Mouse (Mus musculus) neural tube, embryonic 12.5 days (tissue): Measurements from ENCODE around the gene Rpl9-ps6. TPM values are rescaled to one million over a fixed set of nuclear protein-coding genes. Genes with fewer than 3 reads are reported as not detected.

Source experiments
- ATAC-seq: fragments of 200-750 bp; cut with Nextera tagmentation; 2 replicates; pipeline ENCODE4 v1.8.0; 2017; ENCODE audit warnings: low read depth, mild to moderate bottlenecking, moderate TSS enrichment, moderate library complexity; ENCODE audit not compliant: low FRiP score
- H3K27ac ChIP-seq: fragments of 300-500 bp; sonication (generic); 2 replicates; pipeline ENCODE4 v1.5.1; 2016
- H3K27me3 ChIP-seq: fragments of 300-500 bp; sonication (generic); replicated peaks from 2 replicates; pipeline ENCODE4 v1.6.1; 2016; ENCODE audit warnings: mild to moderate bottlenecking
- H3K36me3 ChIP-seq: fragments of 300-500 bp; sonication (generic); 2 replicates; pipeline ENCODE4 v1.6.1; 2016; ENCODE audit warnings: mild to moderate bottlenecking
- H3K4me1 ChIP-seq: fragments of 300-500 bp; sonication (generic); 2 replicates; pipeline ENCODE4 v1.6.1; 2016
- H3K4me2 ChIP-seq: fragments of 300-500 bp; sonication (generic); replicated peaks from 2 replicates; pipeline ENCODE4 v1.6.1; 2016; ENCODE audit warnings: mild to moderate bottlenecking
- H3K4me3 ChIP-seq: fragments of 300-500 bp; sonication (generic); 2 replicates; pipeline ENCODE4 v1.5.1; 2016
- H3K9ac ChIP-seq: fragments of 300-500 bp; sonication (generic); 2 replicates; pipeline ENCODE4 v1.6.1; 2016; ENCODE audit warnings: mild to moderate bottlenecking
- H3K9me3 ChIP-seq: fragments of 300-500 bp; sonication (generic); 2 replicates; pipeline ENCODE4 v1.6.1; 2016; ENCODE audit warnings: mild to moderate bottlenecking
- WGBS: fragments of 180-500 bp; shearing (Covaris S2); methylation state at CpG from one replicate; pipeline ENCODE4 v1.1.7; 2016; 5-methylcytosine and 5-hydroxymethylcytosine counted together
- polyA plus RNA-seq: library from polyadenylated mRNA; unstranded; fragments of >200 nt; fragmentation: Nextera tagmentation; extraction: Ambion mirVana; gene quantifications from 2 replicates; pipeline ENCODE4 v1.2.1, GENCODE M21; 2016

Gene Rpl9-ps6
- polyA plus RNA-seq, 1 experiment from 2014 or later = 61.8 TPM

- Histone ChIP-seq H3K36me3 (no peaks in the 10 kb centered on the region), H3K4me2 (no peak overlapping the region), H3K9ac (no peak overlapping the region), H3K4me1 (no peaks in the 10 kb centered on the region), H3K9me3 (no peaks in the 10 kb centered on the region), H3K27ac (no peak overlapping the region), H3K27me3 (no peaks in the 10 kb centered on the region), H3K4me3 (no peak overlapping the region)
- 0 out of 2 replicates have a peak, but pooled peaks have one; percentile 37 for ATAC-seq
- 90% methylated on average over 2 of the region's 2 CpGs for WGBS
Observed at GRCm38 (mm10) chr19:32439356-32439755, 27.0 kb downstream of the Rpl9-ps6 start.

- Histone ChIP-seq H3K27ac (no peak overlapping the region), H3K36me3 (no peaks in the 10 kb centered on the region), H3K27me3 (no peaks in the 10 kb centered on the region), H3K9ac (no peak overlapping the region), H3K9me3 (no peaks in the 10 kb centered on the region), H3K4me1 (no peaks in the 10 kb centered on the region), H3K4me2 (no peak overlapping the region), H3K4me3 (no peak overlapping the region)
- no peak for ATAC-seq
- 91% methylated on average over 3 of the region's 3 CpGs for WGBS
Observed at GRCm38 (mm10) chr19:32425856-32426255, 40.5 kb downstream of the Rpl9-ps6 start.

DNA sequence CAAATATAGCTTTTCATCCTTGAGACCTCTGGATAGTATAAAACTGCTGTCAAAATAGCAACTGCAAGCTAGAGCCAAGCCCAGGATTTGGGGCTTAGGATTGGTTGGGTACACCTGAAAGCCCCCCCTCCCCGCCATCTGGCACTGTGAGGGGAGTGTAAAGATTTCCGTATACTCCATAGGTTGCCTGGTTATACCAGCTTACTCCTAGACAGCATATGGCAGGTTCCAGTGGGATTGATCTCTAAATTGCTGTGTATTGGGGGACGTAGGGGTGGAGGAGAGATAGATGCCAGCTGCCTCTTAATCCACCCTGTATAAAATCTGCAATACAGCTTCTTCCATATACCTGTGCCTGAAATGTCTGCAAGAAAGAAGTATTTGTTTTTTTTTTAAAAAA lies 41.7 kb downstream of the Rpl9-ps6 start:
- Histone ChIP-seq H3K4me3 (no peak overlapping the region), H3K27ac (no peak overlapping the region), H3K4me2 (no peak overlapping the region), H3K9me3 (no peaks in the 10 kb centered on the region), H3K9ac (no peak overlapping the region), H3K4me1 (no peaks in the 10 kb centered on the region), H3K27me3 (no peaks in the 10 kb centered on the region), H3K36me3 (no peaks in the 10 kb centered on the region)
- no peak for ATAC-seq
- 82% methylated on average over 3 of the region's 3 CpGs for WGBS

DNA sequence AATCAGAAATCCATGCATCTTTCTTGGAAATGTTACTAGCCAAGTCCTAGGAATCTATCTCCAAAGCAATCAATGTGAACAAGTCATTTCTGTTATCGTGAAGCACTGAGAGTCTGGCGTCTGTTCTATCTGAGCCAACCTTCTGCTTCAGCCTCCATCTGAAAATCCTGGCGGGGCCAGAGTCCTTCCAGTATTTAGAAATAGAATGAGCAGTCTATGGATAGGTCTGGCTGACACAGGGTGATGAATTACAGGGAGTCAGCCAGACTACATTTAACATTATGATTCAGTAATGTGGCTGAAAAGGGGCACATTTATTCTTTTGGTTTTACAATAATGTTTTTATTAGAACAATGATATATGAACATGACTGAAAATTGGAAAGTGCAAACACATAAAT lies 47.3 kb downstream of the Rpl9-ps6 start:
- Histone ChIP-seq H3K4me3 (no peak overlapping the region), H3K27ac (no peak overlapping the region), H3K9ac (no peak overlapping the region), H3K9me3 (no peaks in the 10 kb centered on the region), H3K27me3 (no peaks in the 10 kb centered on the region), H3K36me3 (no peaks in the 10 kb centered on the region), H3K4me2 (no peak overlapping the region), H3K4me1 (no peaks in the 10 kb centered on the region)
- WGBS = 76% methylated on average over 3 of the region's 3 CpGs
- ATAC-seq = no peak

- ATAC-seq = no peak
Observed at GRCm38 (mm10) chr19:32416692-32417317, 49.6 kb downstream of the Rpl9-ps6 start.

More at GRCm38 (mm10) chr19:32416692-32417317, 49.6 kb downstream of the Rpl9-ps6 start:
- H3K4me3 ChIP-seq = no peak overlapping the region
- no peaks in the 10 kb centered on the region for H3K4me1 ChIP-seq
- no peaks in the 10 kb centered on the region for H3K27me3 ChIP-seq
- H3K9ac ChIP-seq = no peak overlapping the region
- H3K9me3 ChIP-seq = no peaks in the 10 kb centered on the region
- no peak overlapping the region for H3K4me2 ChIP-seq
- WGBS = 89% methylated on average over 7 of the region's 7 CpGs
- no peaks in the 10 kb centered on the region for H3K36me3 ChIP-seq
- H3K27ac ChIP-seq = no peak overlapping the region

Other genes with a start within 250 kb of the Rpl9-ps6 start
- gene Sgms1, start 76.9 kb downstream of the Rpl9-ps6 start, polyA plus RNA-seq = 17.2 and 17.7 TPM in 2 replicates
- gene Minpp1, start 19.2 kb upstream of the Rpl9-ps6 start, polyA plus RNA-seq = 66.6 and 67.3 TPM in 2 replicates
- 2.3 TPM in 2 replicates for gene Papss2, start 129.2 kb upstream of the Rpl9-ps6 start, polyA plus RNA-seq